Mouse (Mus musculus) kidney, postnatal 0 days (tissue): ENCODE measurements around the gene Ly6g5b. TPM values are rescaled to one million over a fixed set of nuclear protein-coding genes. Genes with fewer than 3 reads are reported as not detected.

Experiments
- ATAC-seq: fragments of 200-750 bp; cut with Nextera tagmentation; replicated peaks from 2 replicates; pipeline ENCODE4 v1.8.0; 2017; ENCODE audit warnings: low read depth, moderate number of reproducible peaks, moderate TSS enrichment, moderate library complexity; ENCODE audit not compliant: low FRiP score
- DNase-seq: peaks from one replicate; pipeline ENCODE4 v3.0.0-alpha.2; 2016; ENCODE audit warnings: low spot score
- H3K27ac ChIP-seq: fragments of 300-500 bp; sonication (generic); 2 replicates; pipeline ENCODE4 v1.5.1; 2014; ENCODE audit warnings: mild to moderate bottlenecking
- H3K27me3 ChIP-seq: fragments of 300-500 bp; sonication (generic); 2 replicates; pipeline ENCODE4 v1.6.1; 2014; ENCODE audit warnings: low read length, mixed read lengths; ENCODE audit not compliant: insufficient read depth
- H3K36me3 ChIP-seq: fragments of 300-500 bp; sonication (generic); 2 replicates; pipeline ENCODE4 v1.6.1; 2014; ENCODE audit warnings: low read length, mixed read lengths; ENCODE audit not compliant: insufficient read depth
- H3K4me1 ChIP-seq: fragments of 300-500 bp; sonication (generic); replicated peaks from 2 replicates; pipeline ENCODE4 v1.6.1; 2014; ENCODE audit warnings: antibody characterized with exemption, low read length, mixed read lengths; ENCODE audit not compliant: insufficient read depth
- H3K4me2 ChIP-seq: fragments of 300-500 bp; sonication (generic); 2 replicates; pipeline ENCODE4 v1.6.1; 2014; ENCODE audit warnings: mild to moderate bottlenecking, low read length, moderate library complexity, mixed read lengths
- H3K4me3 ChIP-seq: fragments of 300-500 bp; sonication (generic); replicated peaks from 2 replicates; pipeline ENCODE4 v1.5.1; 2014; ENCODE audit warnings: low read depth, low read length
- H3K9ac ChIP-seq: fragments of 300-500 bp; sonication (generic); 2 replicates; pipeline ENCODE4 v1.6.1; 2014; ENCODE audit warnings: low read depth, low read length
- H3K9me3 ChIP-seq: fragments of 300-500 bp; sonication (generic); replicated peaks from 2 replicates; pipeline ENCODE4 v1.6.1; 2016; ENCODE audit warnings: low read length, inconsistent platforms, mixed read lengths
- CTCF ChIP-seq: IDR thresholded peaks from 2 replicates; pipeline ENCODE4 v1.5.1; 2016; ENCODE audit warnings: antibody characterized with exemption, low read depth, mild to moderate bottlenecking, moderate library complexity
- WGBS: fragments of 180-500 bp; shearing (Covaris S2); extraction: QIAGEN DNeasy Blood & Tissue Kit; methylation state at CpG from one replicate; pipeline ENCODE4 v1.1.7; 2014; 5-methylcytosine and 5-hydroxymethylcytosine counted together
- polyA plus RNA-seq: library from polyadenylated mRNA; unstranded; fragments of >200 nt; fragmentation: Nextera tagmentation; extraction: Ambion mirVana; gene quantifications from 2 replicates; pipeline ENCODE4 v1.2.1, GENCODE M21; 2015

The Ly6g5b gene
- polyA plus RNA-seq, result 0.69 and 1.1 TPM in 2 replicates

GRCm38 (mm10) chr17:35115046-35116019 is at the start of gene Ly6g5b:
Gene Ly6g5b (minus strand): TSS chr17:35115428.
- H3K4me3 ChIP-seq, result no peak within 1 kb of the TSS
- ATAC-seq (no peak), DNase-seq (peak; percentile 70)
- no peak within 1 kb of the TSS for H3K9ac ChIP-seq
- peaks cover 39% of the 10 kb centered on the region for H3K36me3 ChIP-seq
- H3K27ac ChIP-seq, result no peak within 1 kb of the TSS
- H3K9me3 ChIP-seq, result no peaks in the 10 kb centered on the region
- H3K4me1 ChIP-seq, result no peaks in the 10 kb centered on the region; the same call in 1 of the 2 replicates
- H3K4me2 ChIP-seq, result no peak within 1 kb of the TSS
- H3K27me3 ChIP-seq, result no peaks in the 10 kb centered on the region
- peak; percentile 66 for TF ChIP-seq CTCF
- 86% methylated on average over 8 of the region's 8 CpGs for WGBS

- Histone ChIP-seq H3K4me1 (peaks cover 23% of the 10 kb centered on the region; the same call in 1 of the 2 replicates), H3K9me3 (no peaks in the 10 kb centered on the region), H3K4me3 (peak overlapping the region; percentile 100), H3K36me3 (peaks cover 29% of the 10 kb centered on the region), H3K4me2 (peak overlapping the region; percentile 82), H3K9ac (peak overlapping the region; percentile 99), H3K27me3 (no peaks in the 10 kb centered on the region), H3K27ac (peak overlapping the region; percentile 98)
- under 1% methylated on average over 15 of the region's 28 CpGs for WGBS
- ATAC-seq (no peak), DNase-seq (peak; percentile 39)
- no peak for TF ChIP-seq CTCF
Observed at GRCm38 (mm10) chr17:35164218-35164567, 49.0 kb upstream of the Ly6g5b start.

- Histone ChIP-seq H3K36me3 (peaks cover 36% of the 10 kb centered on the region), H3K9me3 (no peaks in the 10 kb centered on the region), H3K4me2 (peak overlapping the region; percentile 82), H3K27me3 (no peaks in the 10 kb centered on the region), H3K4me1 (peaks cover 23% of the 10 kb centered on the region; the same call in 1 of the 2 replicates), H3K9ac (peak overlapping the region; percentile 99), H3K4me3 (peak overlapping the region; percentile 100), H3K27ac (peak overlapping the region; percentile 98)
- TF ChIP-seq CTCF, result no peak
- WGBS, result 2% methylated on average over 8 of the region's 8 CpGs
- DNase-seq, result peak; percentile 35
- no peak for ATAC-seq
Observed at GRCm38 (mm10) chr17:35163326-35164081, 48.3 kb upstream of the Ly6g5b start.

- ATAC-seq, result no peak
- 11% methylated on average over 12 of the region's 12 CpGs for WGBS
- Histone ChIP-seq H3K27me3 (no peaks in the 10 kb centered on the region), H3K4me2 (peak overlapping the region; percentile 82), H3K4me1 (peaks cover 23% of the 10 kb centered on the region; the same call in 1 of the 2 replicates), H3K9ac (peak overlapping the region; percentile 99), H3K36me3 (peaks cover 44% of the 10 kb centered on the region), H3K9me3 (no peaks in the 10 kb centered on the region), H3K4me3 (peak overlapping the region; percentile 100), H3K27ac (no peak overlapping the region)
- TF ChIP-seq CTCF, result no peak
- DNase-seq, result no peak
Observed at GRCm38 (mm10) chr17:35162730-35163129, 47.5 kb upstream of the Ly6g5b start.

GRCm38 (mm10) chr17:35162121-35162520 is 46.9 kb upstream of the Ly6g5b start:
- Histone ChIP-seq H3K9me3 (no peaks in the 10 kb centered on the region), H3K9ac (peak overlapping the region; percentile 99; the same call in 1 of the 2 replicates), H3K4me3 (peak overlapping the region; percentile 100; the same call in 1 of the 2 replicates), H3K27ac (no peak overlapping the region), H3K4me1 (peaks cover 23% of the 10 kb centered on the region; the same call in 1 of the 2 replicates), H3K4me2 (peak overlapping the region; percentile 82), H3K27me3 (no peaks in the 10 kb centered on the region), H3K36me3 (peaks cover 50% of the 10 kb centered on the region)
- DNase-seq (no peak), ATAC-seq (no peak)
- 35% methylated on average over 14 of the region's 14 CpGs for WGBS
- no peak for TF ChIP-seq CTCF

GRCm38 (mm10) chr17:35161421-35161820 is 46.2 kb upstream of the Ly6g5b start:
- Histone ChIP-seq H3K4me2 (no peak overlapping the region), H3K9me3 (no peaks in the 10 kb centered on the region), H3K36me3 (peaks cover 57% of the 10 kb centered on the region), H3K4me3 (no peak overlapping the region), H3K27me3 (no peaks in the 10 kb centered on the region), H3K4me1 (peaks cover 23% of the 10 kb centered on the region; the same call in 1 of the 2 replicates), H3K27ac (no peak overlapping the region), H3K9ac (0 out of 2 replicates have a peak overlapping the region, but pooled peaks have one; percentile 18)
- ATAC-seq, result no peak
- no peak for TF ChIP-seq CTCF
- WGBS, result 70% methylated on average over 11 of the region's 11 CpGs
- DNase-seq, result no peak
